Mouse (Mus musculus): ENCODE data around the gene Hoxd10.

DNA sequence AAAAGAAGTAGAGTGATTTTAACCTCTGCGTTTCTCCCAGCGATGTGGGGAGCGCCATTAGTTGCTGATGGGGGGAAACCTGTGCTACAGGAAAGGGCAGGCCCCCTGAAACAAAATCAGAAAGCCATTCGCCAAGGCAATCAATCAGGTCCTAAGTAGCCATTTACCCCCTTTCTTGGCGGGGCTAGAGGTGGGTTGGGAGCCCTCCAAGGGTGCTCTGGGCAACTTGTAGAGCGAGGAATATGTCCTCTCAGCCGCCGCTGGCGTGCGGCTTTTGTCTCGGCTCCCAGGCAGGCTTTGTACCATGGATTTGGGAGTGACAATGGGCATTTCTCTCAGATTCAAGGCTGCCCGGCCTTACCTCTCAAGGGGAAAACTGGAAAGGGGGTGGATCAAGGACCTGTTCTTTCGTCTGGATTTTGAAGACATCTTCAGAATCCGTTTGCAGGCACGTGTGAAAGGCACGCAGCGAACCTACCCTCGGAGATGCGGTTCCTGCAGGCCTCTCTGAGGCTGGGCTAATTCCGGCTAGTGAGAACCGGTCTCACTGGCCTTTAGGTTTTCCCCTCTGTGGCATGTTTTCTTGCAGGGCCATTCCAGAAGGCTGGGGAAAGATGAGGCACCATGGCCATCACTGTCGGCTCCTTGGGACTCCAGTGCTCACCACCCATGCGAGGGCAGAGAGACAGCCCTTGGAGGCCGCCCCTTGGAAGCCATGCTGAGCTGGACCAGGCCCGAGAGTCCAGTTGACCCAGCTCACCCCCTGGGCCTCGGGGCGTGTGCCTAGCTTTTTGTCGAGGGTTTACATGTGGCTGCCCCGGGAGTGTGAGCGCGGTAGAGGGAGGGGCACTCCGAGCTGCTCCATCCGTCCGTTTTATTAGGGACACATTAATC is 5.0 kb downstream of the Hoxd10 start:
- TF ChIP-seq POU5F1 (IDR thresholded peaks at IDR 0.05; ENCODE audit: borderline replicate concordance, low read length) (no peak), CTCF (conservative IDR thresholded peaks at IDR 0.05; ENCODE audit: low read length) (no peak), NANOG (IDR thresholded peaks at IDR 0.05; ENCODE audit: borderline replicate concordance, low read length) (no peak)

Data from E14TG2a.4 (cell line).